Mouse (Mus musculus): ENCODE data around the gene Senp6. TPM values are rescaled to one million over a fixed set of nuclear protein-coding genes. Genes with fewer than 3 reads are reported as not detected.
A peak's percentile ranks its signal among the peaks of the same experiment; 100 is the strongest.
"Not testable (repeated sequence)": the region's sequence is repeated elsewhere in the genome, so short reads cannot be mapped to it uniquely, and the experiment has no call there.

Senp6 gene
- total and polyA plus RNA-seq, 3 experiments, result 77.4 to 255 (median 193) TPM

GRCm38 (mm10) chr9:80057690-80058089 is 9.0 kb upstream of the Senp6 start:
- DNase-seq (ENCODE audit: low spot score) (peak; percentile 23), ATAC-seq (ENCODE audit: extremely low read depth, insufficient number of reproducible peaks, low FRiP score, poor library complexity, severe bottlenecking) (peak; percentile 91)
- Histone ChIP-seq H3K9me3 (replicated peaks) (peaks cover 6% of the 10 kb centered on the region), H3K27me3 (ENCODE audit: insufficient read depth, low read length) (peaks cover 7% of the 10 kb centered on the region; the same call in 1 of the 2 replicates), H3K4me1 (ENCODE audit: insufficient read depth, low read depth, low read length) (peaks cover 17% of the 10 kb centered on the region), H3K4me3 (ENCODE audit: low read depth, low read length) (no peak overlapping the region), H3K36me3 (replicated peaks) (no peaks in the 10 kb centered on the region)
- TF ChIP-seq TAL1 (conservative IDR thresholded peaks at IDR 0.05; ENCODE audit: low read depth, low read length) (peak; percentile 57), GATA1 (IDR thresholded peaks at IDR 0.05; ENCODE audit: borderline replicate concordance, low read length) (no peak)

DNA sequence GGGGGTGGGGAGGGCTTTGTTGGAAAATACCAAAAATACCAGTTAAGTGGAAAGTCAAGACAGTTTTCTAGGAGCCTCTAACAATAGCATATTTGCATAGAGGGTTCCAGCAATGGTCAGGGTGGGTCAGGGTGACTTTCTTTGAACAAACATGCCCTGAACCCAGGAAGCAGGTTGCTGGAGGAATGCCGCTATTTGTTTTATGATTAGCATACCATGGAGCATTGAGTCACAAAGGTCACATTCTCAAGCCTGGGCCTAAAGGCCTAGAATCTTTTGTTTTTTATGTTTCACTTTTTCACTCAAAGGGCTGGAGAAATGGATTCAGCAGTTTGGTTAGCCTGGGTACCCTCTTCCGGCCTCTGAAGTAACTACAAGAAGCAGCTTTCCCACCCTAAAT is 1.2 kb upstream of the Senp6 start:
- ATAC-seq (ENCODE audit: extremely low read depth, insufficient number of reproducible peaks, low FRiP score, poor library complexity, severe bottlenecking); H3K4me3 ChIP-seq (ENCODE audit: low read depth, low read length); H3K4me1 ChIP-seq (ENCODE audit: insufficient read depth, low read depth, low read length); H3K27me3 ChIP-seq (ENCODE audit: insufficient read depth, low read length); H3K36me3 ChIP-seq (replicated peaks); DNase-seq (ENCODE audit: low spot score): not testable (repeated sequence)
- H3K9me3 ChIP-seq (replicated peaks), result peaks cover 17% of the 10 kb centered on the region

GRCm38 (mm10) chr9:80067221-80068027 is 721 bp downstream of the Senp6 start:
- Histone ChIP-seq H3K36me3 (replicated peaks) (peaks cover 2% of the 10 kb centered on the region), H3K9me3 (replicated peaks) (peaks cover 17% of the 10 kb centered on the region), H3K4me3 (ENCODE audit: low read depth, low read length) (peak overlapping the region; percentile 86), H3K4me1 (ENCODE audit: insufficient read depth, low read depth, low read length) (peaks cover 19% of the 10 kb centered on the region), H3K27me3 (ENCODE audit: insufficient read depth, low read length) (peaks cover 2% of the 10 kb centered on the region; the same call in 1 of the 2 replicates)
- ATAC-seq (ENCODE audit: extremely low read depth, insufficient number of reproducible peaks, low FRiP score, poor library complexity, severe bottlenecking) (peak; percentile 24; the same call in 1 of the 2 replicates), DNase-seq (ENCODE audit: low spot score) (peak; percentile 41)
- TF ChIP-seq GATA1 (IDR thresholded peaks at IDR 0.05; ENCODE audit: borderline replicate concordance, low read length), result no peak
- no peak for TF ChIP-seq GATA2 (IDR thresholded peaks at IDR 0.05; ENCODE audit: borderline replicate concordance, low read depth, low read length)
- no peak for TF ChIP-seq CTCF (IDR thresholded peaks at IDR 0.05; ENCODE audit: low read depth, low read length)
- TF ChIP-seq TAL1 (conservative IDR thresholded peaks at IDR 0.05; ENCODE audit: low read depth, low read length), result no peak
- TF ChIP-seq POLR2AphosphoS5 (IDR thresholded peaks at IDR 0.05; ENCODE audit: insufficient replicate concordance, low read depth, low read length), result no peak

- TF ChIP-seq TAL1 (conservative IDR thresholded peaks at IDR 0.05; ENCODE audit: low read depth, low read length) (no peak), CTCF (IDR thresholded peaks at IDR 0.05; ENCODE audit: low read depth, low read length) (no peak), GATA1 (IDR thresholded peaks at IDR 0.05; ENCODE audit: borderline replicate concordance, low read length) (no peak), POLR2AphosphoS5 (IDR thresholded peaks at IDR 0.05; ENCODE audit: insufficient replicate concordance, low read depth, low read length) (no peak), GATA2 (IDR thresholded peaks at IDR 0.05; ENCODE audit: borderline replicate concordance, low read depth, low read length) (no peak)
- DNase-seq (ENCODE audit: low spot score) (no peak), ATAC-seq (ENCODE audit: extremely low read depth, insufficient number of reproducible peaks, low FRiP score, poor library complexity, severe bottlenecking) (0 out of 2 replicates have a peak, but pooled peaks have one; percentile 28)
- H3K27me3 ChIP-seq (ENCODE audit: insufficient read depth, low read length), result peaks cover 2% of the 10 kb centered on the region; the same call in 1 of the 2 replicates
- H3K4me1 ChIP-seq (ENCODE audit: insufficient read depth, low read depth, low read length), result peaks cover 24% of the 10 kb centered on the region
- peak overlapping the region; percentile 86 for H3K4me3 ChIP-seq (ENCODE audit: low read depth, low read length)
- H3K36me3 ChIP-seq (replicated peaks), result peaks cover 7% of the 10 kb centered on the region
- H3K9me3 ChIP-seq (replicated peaks), result peaks cover 16% of the 10 kb centered on the region
Observed at GRCm38 (mm10) chr9:80068028-80068515, 1.4 kb downstream of the Senp6 start.

- no peak for TF ChIP-seq POLR2AphosphoS5 (IDR thresholded peaks at IDR 0.05; ENCODE audit: insufficient replicate concordance, low read depth, low read length)
- ATAC-seq (ENCODE audit: extremely low read depth, insufficient number of reproducible peaks, low FRiP score, poor library complexity, severe bottlenecking) (peak; percentile 38), DNase-seq (ENCODE audit: low spot score) (peak; percentile 8)
- Histone ChIP-seq H3K36me3 (replicated peaks) (peaks cover 7% of the 10 kb centered on the region), H3K4me3 (ENCODE audit: low read depth, low read length) (peak overlapping the region; percentile 86), H3K9me3 (replicated peaks) (peaks cover 12% of the 10 kb centered on the region), H3K27me3 (ENCODE audit: insufficient read depth, low read length) (no peaks in the 10 kb centered on the region), H3K4me1 (ENCODE audit: insufficient read depth, low read depth, low read length) (peaks cover 29% of the 10 kb centered on the region)
Observed at GRCm38 (mm10) chr9:80068735-80069315, 2.1 kb downstream of the Senp6 start.

- Histone ChIP-seq H3K36me3 (replicated peaks) (peaks cover 12% of the 10 kb centered on the region), H3K27me3 (ENCODE audit: insufficient read depth, low read length) (no peaks in the 10 kb centered on the region), H3K4me3 (ENCODE audit: low read depth, low read length) (no peak overlapping the region), H3K9me3 (replicated peaks) (peaks cover 6% of the 10 kb centered on the region), H3K4me1 (ENCODE audit: insufficient read depth, low read depth, low read length) (peaks cover 41% of the 10 kb centered on the region)
- ATAC-seq (ENCODE audit: extremely low read depth, insufficient number of reproducible peaks, low FRiP score, poor library complexity, severe bottlenecking) (no peak), DNase-seq (ENCODE audit: low spot score) (no peak)
- TF ChIP-seq TAL1 (conservative IDR thresholded peaks at IDR 0.05; ENCODE audit: low read depth, low read length) (no peak), GATA2 (IDR thresholded peaks at IDR 0.05; ENCODE audit: borderline replicate concordance, low read depth, low read length) (no peak), POLR2AphosphoS5 (IDR thresholded peaks at IDR 0.05; ENCODE audit: insufficient replicate concordance, low read depth, low read length) (no peak), CTCF (IDR thresholded peaks at IDR 0.05; ENCODE audit: low read depth, low read length) (no peak), GATA1 (IDR thresholded peaks at IDR 0.05; ENCODE audit: borderline replicate concordance, low read length) (no peak)
Observed at GRCm38 (mm10) chr9:80070026-80070425, 3.3 kb downstream of the Senp6 start.

All from G1E (cell line).